Mouse (Mus musculus) kidney, embryonic 14.5 days (tissue): ENCODE data around the gene Rab11a. TPM values are rescaled to one million over a fixed set of nuclear protein-coding genes. Genes with fewer than 3 reads are reported as not detected.
"Not testable (repeated sequence)": the region's sequence is repeated elsewhere in the genome, so short reads cannot be mapped to it uniquely, and the experiment has no call there.

Source experiments
- ATAC-seq: fragments of 200-750 bp; cut with Nextera tagmentation; 2 replicates; pipeline ENCODE4 v1.8.0; 2017; ENCODE audit warnings: moderate number of reproducible peaks, mild to moderate bottlenecking, moderate TSS enrichment, moderate library complexity; ENCODE audit not compliant: low FRiP score, low TSS enrichment
- H3K27ac ChIP-seq: fragments of 300-500 bp; sonication (generic); 2 replicates; pipeline ENCODE4 v1.5.1; 2014; ENCODE audit warnings: low read depth, mild to moderate bottlenecking, low read length, moderate library complexity, mixed read lengths
- H3K27me3 ChIP-seq: fragments of 300-500 bp; sonication (generic); 2 replicates; pipeline ENCODE4 v1.6.1; 2014; ENCODE audit warnings: mild to moderate bottlenecking, low read length; ENCODE audit not compliant: control insufficient read depth, insufficient read depth
- H3K36me3 ChIP-seq: fragments of 300-500 bp; sonication (generic); 2 replicates; pipeline ENCODE4 v1.6.1; 2014; ENCODE audit warnings: low read length, mixed read lengths; ENCODE audit not compliant: control insufficient read depth, insufficient read depth
- H3K4me1 ChIP-seq: fragments of 300-500 bp; sonication (generic); 2 replicates; pipeline ENCODE4 v1.6.1; 2014; ENCODE audit warnings: low read length, mixed read lengths; ENCODE audit not compliant: control insufficient read depth, insufficient read depth
- H3K4me2 ChIP-seq: fragments of 300-500 bp; sonication (generic); replicated peaks from 2 replicates; pipeline ENCODE4 v1.6.1; 2014; ENCODE audit warnings: low read depth, mild to moderate bottlenecking, low read length
- H3K4me3 ChIP-seq: fragments of 300-500 bp; sonication (generic); 2 replicates; pipeline ENCODE4 v1.5.1; 2014; ENCODE audit warnings: mild to moderate bottlenecking, low read length
- H3K9ac ChIP-seq: fragments of 300-500 bp; sonication (generic); 2 replicates; pipeline ENCODE4 v1.6.1; 2014; ENCODE audit warnings: low read depth, mild to moderate bottlenecking, low read length, moderate library complexity
- H3K9me3 ChIP-seq: fragments of 300-500 bp; sonication (generic); 2 replicates; pipeline ENCODE4 v1.6.1; 2016; ENCODE audit warnings: low read length; ENCODE audit not compliant: control insufficient read depth
- WGBS: fragments of 180-500 bp; shearing (Covaris S2); extraction: QIAGEN DNeasy Blood & Tissue Kit; methylation state at CpG from one replicate; pipeline ENCODE4 v1.1.7; 2014; 5-methylcytosine and 5-hydroxymethylcytosine counted together
- polyA plus RNA-seq: library from polyadenylated mRNA; unstranded; fragments of >200 nt; fragmentation: Nextera tagmentation; extraction: Ambion mirVana; gene quantifications from 2 replicates; pipeline ENCODE4 v1.2.1, GENCODE M21; 2014

Rab11a gene
- polyA plus RNA-seq, 1 experiment from 2014 or later, result 498 TPM

DNA sequence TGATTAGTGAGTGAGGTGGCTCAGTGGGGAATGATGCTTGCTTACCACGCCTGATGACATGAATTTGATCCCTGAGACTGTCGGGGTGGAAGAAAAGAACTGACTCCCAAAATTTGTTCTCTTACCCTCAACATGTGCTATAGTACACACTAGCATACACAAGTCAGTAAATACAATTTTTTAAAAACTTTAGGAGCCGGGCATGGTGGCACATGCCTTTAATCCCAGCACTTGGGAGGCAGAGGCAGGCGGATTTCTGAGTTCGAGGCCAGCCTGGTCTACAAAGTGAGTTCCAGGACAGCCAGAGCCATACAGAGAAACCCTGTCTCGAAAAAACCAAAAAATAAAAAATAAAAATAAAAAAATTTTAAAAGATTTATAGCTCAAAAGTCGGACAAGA is 2.6 kb downstream of the Rab11a start:
- 84% methylated on average over 7 of the region's 7 CpGs for WGBS
- H3K9ac ChIP-seq, H3K36me3 ChIP-seq, H3K9me3 ChIP-seq, H3K4me3 ChIP-seq, H3K4me2 ChIP-seq, ATAC-seq, H3K27ac ChIP-seq, H3K27me3 ChIP-seq, H3K4me1 ChIP-seq: not testable (repeated sequence)

DNA sequence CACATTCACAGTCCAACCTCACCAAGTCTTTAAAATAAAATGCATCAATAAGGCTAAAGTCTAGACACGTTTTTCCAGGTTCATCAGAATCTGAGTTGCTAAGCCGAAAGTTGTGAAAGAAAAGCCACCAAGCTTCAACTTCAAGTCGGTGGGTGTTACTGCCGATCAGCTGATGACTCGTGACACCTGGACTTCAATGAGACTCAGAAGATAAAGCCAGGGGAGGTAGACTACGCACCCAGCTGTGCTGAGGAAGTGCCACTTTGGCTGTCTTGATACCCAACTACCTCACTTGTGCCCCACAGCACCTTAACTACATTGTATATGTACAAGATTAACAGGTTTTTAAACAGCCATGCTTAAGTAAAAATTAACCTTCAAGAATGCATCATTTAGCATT is 3.4 kb downstream of the Rab11a start:
- Histone ChIP-seq H3K4me2 (no peak overlapping the region), H3K27ac (no peak overlapping the region), H3K27me3 (no peaks in the 10 kb centered on the region), H3K4me1 (peaks cover 6% of the 10 kb centered on the region; the same call in 1 of the 2 replicates), H3K9me3 (no peaks in the 10 kb centered on the region), H3K4me3 (no peak overlapping the region), H3K36me3 (no peaks in the 10 kb centered on the region), H3K9ac (no peak overlapping the region)
- WGBS, result 67% methylated on average over 6 of the region's 6 CpGs
- ATAC-seq, result no peak

DNA sequence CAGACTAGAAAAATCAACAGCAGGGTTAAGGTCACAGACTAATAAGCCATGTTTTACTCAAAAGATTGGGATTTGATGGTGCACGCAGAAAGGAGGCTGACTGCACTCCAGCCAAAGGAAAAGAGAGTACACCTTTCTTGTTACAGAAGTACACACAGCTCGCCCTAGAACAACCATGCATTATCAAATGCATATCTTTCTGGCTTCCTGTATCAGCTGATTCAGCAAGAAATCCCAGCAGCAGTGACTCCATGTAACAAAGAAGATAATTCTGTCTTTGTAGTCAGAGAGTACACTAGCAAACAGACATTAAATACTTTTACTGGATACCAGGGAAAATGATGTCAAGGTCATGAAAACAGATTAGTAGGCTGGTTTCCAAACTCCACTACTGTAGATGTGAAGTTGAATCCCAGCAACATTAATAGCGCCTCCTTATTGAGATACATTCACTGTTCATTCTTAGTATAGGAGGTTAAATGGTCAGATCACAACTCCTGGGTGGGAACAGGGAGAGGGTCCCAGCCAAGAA is 6.5 kb downstream of the Rab11a start:
- no peak overlapping the region for H3K9ac ChIP-seq
- no peak overlapping the region for H3K4me2 ChIP-seq
- H3K9me3 ChIP-seq, result no peaks in the 10 kb centered on the region
- no peak overlapping the region for H3K27ac ChIP-seq
- H3K4me1 ChIP-seq, result peaks cover 4% of the 10 kb centered on the region; the same call in 1 of the 2 replicates
- H3K4me3 ChIP-seq, result no peak overlapping the region
- ATAC-seq, result no peak
- H3K27me3 ChIP-seq, result no peaks in the 10 kb centered on the region
- H3K36me3 ChIP-seq, result peaks cover 18% of the 10 kb centered on the region
- 87% methylated on average over 3 of the region's 3 CpGs for WGBS

DNA sequence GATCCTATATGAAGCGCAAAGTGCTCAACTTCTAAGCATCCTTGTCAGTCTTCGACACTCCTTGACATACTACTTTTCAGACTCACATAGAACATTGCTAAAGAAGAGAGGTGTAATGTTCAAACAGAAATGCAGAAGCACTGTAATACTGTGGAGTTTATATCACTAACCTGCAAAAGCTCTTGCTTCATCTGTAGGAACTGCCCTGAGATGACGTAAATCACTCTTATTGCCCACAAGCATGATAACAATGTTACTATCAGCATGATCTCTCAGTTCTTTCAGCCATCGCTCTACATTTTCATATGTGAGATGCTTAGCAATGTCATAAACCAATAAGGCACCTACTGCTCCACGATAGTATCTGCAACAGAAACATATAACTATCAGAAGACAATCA is 11.1 kb downstream of the Rab11a start:
- WGBS, result 94% methylated on average over 5 of the region's 5 CpGs
- Histone ChIP-seq H3K36me3 (peaks cover 36% of the 10 kb centered on the region), H3K9me3 (no peaks in the 10 kb centered on the region), H3K4me2 (no peak overlapping the region), H3K4me1 (no peaks in the 10 kb centered on the region), H3K4me3 (no peak overlapping the region), H3K27me3 (no peaks in the 10 kb centered on the region), H3K27ac (no peak overlapping the region), H3K9ac (no peak overlapping the region)
- ATAC-seq, result no peak

DNA sequence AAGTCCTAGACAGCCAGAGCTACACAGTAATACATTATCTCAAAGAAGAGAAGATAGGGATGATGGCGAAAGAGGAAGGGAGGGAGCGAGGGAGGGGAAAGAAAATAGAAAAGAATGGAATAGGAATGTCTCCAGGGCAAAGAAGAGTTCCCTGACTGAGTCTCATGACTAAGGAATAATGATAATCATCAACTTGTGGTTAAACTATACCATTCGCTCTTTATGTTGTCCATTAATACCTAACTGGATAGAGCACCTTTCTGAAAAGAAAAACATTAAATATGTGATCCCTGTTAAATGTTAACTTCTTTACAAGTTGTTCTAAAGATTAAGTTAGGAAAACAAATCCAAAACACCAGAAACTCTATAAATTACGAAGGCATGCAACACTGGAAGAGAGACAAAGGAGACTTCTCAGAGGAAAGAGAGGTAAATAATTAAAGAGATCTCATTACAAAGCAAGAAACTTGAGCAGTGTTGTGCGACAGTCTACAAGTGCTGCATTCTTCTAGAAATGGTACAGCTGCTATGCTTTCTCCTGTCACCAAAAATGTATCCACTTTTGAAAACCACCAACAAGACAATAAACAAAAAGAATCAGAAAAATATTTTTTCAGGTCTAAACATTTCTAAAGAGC is 17.9 kb downstream of the Rab11a start:
- Histone ChIP-seq H3K27me3 (no peaks in the 10 kb centered on the region), H3K27ac (peak overlapping the region; percentile 38; the same call in 1 of the 2 replicates), H3K4me3 (no peak overlapping the region), H3K4me1 (peaks cover 5% of the 10 kb centered on the region; the same call in 1 of the 2 replicates), H3K4me2 (no peak overlapping the region), H3K9ac (no peak overlapping the region), H3K36me3 (peaks cover 20% of the 10 kb centered on the region), H3K9me3 (no peaks in the 10 kb centered on the region)
- 38% methylated on average over 5 of the region's 5 CpGs for WGBS
- ATAC-seq, result peak; percentile 49; the same call in 1 of the 2 replicates

DNA sequence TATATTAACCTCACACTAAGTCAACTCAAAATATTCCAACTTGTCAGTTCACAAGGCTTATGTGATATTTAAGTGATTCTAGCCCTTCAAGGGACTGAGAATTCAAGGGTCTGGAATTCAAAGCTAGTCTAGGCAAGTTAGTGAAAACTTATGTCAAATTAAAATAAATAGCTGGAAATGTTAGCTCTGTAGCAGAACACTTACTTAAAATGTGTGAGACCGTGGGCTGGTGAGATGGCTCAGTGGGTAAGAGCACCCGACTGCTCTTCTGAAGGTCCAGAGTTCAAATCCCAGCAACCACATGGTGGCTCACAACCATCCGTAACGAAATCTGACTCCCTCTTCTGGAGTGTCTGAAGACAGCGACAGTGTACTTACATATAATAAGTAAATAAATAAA is 27.3 kb downstream of the Rab11a start:
- H3K36me3 ChIP-seq, result peaks cover 31% of the 10 kb centered on the region; the same call in 1 of the 2 replicates
- H3K4me2 ChIP-seq, ATAC-seq, H3K9me3 ChIP-seq, H3K4me3 ChIP-seq, H3K27ac ChIP-seq, H3K9ac ChIP-seq, H3K27me3 ChIP-seq, H3K4me1 ChIP-seq: not testable (repeated sequence)
- 90% methylated on average over 3 of the region's 5 CpGs for WGBS

DNA sequence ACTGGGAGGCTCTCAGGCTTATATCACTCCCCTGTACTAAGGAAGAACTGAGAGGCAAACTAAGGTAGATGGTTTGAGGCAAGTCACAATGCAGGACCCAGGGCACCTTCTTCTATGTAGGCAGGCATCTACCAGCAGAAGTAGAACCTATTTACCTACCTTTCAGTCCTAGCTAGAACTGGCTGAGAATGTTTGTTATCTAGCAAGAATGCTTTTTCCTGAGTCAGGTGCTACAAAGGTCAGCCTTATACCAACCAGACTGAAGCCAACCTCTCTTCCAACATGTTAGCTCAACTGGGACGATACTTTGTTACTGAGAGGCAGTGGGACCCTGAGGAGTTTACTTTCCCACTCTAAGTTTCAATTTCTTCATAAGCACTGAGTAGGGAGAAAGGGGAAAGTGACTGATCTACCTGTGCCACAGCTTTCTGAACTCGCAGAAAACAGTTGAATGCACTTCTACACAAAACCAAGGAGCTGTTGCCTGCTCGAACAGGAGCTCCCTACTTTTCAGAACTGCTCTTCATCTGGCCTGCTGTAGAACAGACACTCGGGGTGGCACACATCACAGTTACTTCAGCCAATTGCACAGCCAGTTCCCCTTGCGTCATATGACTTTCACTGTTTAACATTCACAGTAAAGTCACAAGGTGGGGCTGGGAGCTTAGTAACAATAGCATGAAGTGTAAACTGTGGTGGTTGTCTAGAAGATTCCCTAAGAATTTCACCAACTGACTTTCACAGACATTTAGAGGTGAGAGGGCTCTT is 33.3 kb downstream of the Rab11a start:
- ATAC-seq, result no peak
- H3K9ac ChIP-seq, result no peak overlapping the region
- H3K27ac ChIP-seq, result no peak overlapping the region
- H3K4me2 ChIP-seq, result no peak overlapping the region
- no peaks in the 10 kb centered on the region for H3K9me3 ChIP-seq
- H3K4me1 ChIP-seq, result peaks cover 8% of the 10 kb centered on the region
- H3K36me3 ChIP-seq, result peaks cover 35% of the 10 kb centered on the region; the same call in 1 of the 2 replicates
- 90% methylated on average over 5 of the region's 5 CpGs for WGBS
- no peaks in the 10 kb centered on the region for H3K27me3 ChIP-seq
- no peak overlapping the region for H3K4me3 ChIP-seq

DNA sequence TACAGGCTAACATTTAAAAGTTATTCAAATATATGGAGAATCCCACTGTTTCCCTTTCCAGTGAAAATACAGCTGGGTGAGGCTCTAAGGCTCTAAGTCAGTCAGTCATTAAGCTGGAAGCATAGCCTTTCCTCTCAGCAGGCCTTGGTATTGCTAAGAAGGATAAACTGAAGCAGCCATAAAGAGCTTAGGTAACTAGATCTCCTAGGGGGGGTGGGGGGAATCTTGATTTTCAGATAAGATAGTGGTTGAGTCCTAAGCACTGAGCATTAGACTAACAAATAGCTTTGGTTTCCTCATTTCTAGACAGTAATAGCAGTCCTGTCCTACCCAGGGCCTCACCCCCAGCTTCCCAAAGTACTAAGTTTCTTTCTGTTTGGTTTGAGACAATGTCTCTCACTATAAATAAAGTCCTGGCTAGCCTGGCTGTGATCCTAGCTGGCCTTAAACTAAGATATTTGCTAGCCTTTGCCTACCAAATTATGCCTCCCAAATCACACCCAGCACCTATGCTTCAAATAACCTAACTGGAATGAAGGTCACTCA is 34.1 kb downstream of the Rab11a start:
- ATAC-seq, result no peak
- no peak overlapping the region for H3K4me2 ChIP-seq
- H3K4me3 ChIP-seq, result no peak overlapping the region
- no peaks in the 10 kb centered on the region for H3K9me3 ChIP-seq
- H3K4me1 ChIP-seq, result peaks cover 8% of the 10 kb centered on the region
- no peaks in the 10 kb centered on the region for H3K27me3 ChIP-seq
- H3K36me3 ChIP-seq, result peaks cover 32% of the 10 kb centered on the region; the same call in 1 of the 2 replicates
- no peak overlapping the region for H3K9ac ChIP-seq
- H3K27ac ChIP-seq, result no peak overlapping the region

DNA sequence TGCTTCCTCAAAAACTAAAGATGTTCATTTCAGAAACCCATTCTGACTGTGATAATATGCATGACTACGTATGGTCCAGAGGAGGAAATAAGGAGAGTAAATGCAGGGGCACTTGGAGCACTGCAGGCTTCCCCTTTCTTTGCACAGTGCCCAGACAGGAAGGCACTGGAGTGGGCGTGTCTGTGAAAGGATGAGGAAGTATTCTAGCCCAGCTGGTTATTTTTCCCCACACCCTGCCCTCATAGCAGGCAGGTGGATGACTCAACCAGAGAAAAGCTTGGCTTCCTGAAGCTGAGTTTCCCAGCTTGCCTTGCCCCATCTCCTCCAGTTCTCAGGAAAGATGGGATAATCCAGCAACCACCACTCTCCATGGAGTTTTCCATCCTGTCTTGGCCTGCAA is 34.6 kb downstream of the Rab11a start:
- no peak for ATAC-seq
- Histone ChIP-seq H3K4me2 (no peak overlapping the region), H3K27me3 (no peaks in the 10 kb centered on the region), H3K36me3 (peaks cover 27% of the 10 kb centered on the region; the same call in 1 of the 2 replicates), H3K9ac (no peak overlapping the region), H3K9me3 (no peaks in the 10 kb centered on the region), H3K27ac (no peak overlapping the region), H3K4me1 (peaks cover 8% of the 10 kb centered on the region), H3K4me3 (no peak overlapping the region)
- WGBS, result 79% methylated on average over 2 of the region's 2 CpGs
